Mouse (Mus musculus): Measurements from ENCODE around the gene Tex22.

Tex22 gene

DNA sequence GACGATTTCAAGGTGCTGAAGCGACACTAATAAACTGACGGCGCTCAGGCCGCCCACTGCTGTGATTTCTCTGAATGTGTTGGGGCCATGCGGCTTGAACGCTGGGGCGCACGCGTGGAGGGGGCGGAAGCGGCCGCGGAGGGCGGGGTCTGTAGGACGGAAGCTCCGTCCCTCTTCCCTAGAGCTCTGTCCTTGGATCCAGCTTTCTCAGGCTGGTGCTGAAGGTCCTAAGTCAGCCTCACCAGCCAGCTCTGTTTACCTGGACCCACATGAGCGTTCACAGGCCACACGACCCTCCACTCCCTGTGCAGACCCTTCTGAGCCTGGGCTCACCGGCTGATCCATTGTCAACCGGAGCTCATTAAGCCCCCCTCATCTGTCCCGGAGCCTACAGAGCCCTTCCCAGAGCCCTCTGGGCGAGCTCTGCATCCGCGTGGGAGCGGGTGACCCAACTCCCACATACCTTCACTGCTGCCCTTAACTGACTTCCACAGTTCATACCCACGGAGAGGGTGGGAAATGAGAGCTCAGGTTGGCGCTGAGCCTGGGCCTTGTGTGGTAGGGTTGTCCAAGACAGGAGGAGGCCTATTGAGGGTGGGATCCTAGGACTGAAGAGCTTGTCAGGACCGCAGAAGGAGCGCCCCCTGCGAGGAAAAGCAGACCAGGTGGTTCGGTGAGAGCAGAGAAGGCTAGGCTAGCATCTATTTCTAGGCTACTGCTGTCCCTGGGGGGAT, at the start of gene Tex22:
TSS of gene Tex22 (plus strand) at position 174 of the 734 bp plus-strand sequence.
- DNase-seq (ENCODE audit: low spot score) = peak; percentile 87

DNA sequence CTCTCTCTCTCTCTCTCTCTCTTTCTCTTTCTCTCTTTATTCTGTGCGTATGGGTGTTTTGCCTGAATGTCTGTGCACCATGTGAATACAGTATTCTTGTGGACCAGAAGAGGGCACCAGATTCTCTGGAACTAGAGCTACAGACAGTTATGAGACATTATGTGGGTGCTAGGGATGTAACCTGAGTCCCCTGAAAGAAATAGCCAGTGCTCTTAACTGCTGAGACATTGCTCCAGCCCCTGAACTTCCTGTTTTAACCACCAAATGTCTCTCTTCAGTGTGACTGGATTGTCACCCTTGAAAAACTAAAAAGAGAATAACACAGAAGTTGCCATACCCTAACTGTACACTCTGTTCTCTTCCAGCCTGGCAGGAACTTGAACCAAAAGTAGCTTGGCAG, 47.7 kb upstream of the Tex22 start:
- DNase-seq (ENCODE audit: low spot score) = no peak

DNA sequence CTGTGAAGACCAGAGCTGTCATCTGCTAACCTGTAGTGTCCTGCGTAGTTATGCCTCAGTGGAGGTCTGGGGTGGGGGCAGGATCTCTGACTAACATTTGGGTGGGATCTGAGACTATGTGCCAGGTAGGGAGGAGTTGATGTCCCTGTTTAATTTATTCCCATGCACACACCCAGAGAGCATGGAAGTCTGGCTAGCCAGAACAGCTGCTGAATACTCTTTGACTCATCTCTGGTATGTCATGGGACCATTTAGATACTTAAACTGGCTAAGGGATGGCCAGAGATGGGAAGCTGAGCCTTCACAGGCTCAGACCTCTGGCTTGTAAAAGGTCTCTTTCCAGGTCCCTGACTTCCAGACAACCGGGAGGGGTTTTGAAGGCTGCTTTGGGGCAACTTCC, 46.8 kb upstream of the Tex22 start:
- DNase-seq (ENCODE audit: low spot score) = no peak

DNA sequence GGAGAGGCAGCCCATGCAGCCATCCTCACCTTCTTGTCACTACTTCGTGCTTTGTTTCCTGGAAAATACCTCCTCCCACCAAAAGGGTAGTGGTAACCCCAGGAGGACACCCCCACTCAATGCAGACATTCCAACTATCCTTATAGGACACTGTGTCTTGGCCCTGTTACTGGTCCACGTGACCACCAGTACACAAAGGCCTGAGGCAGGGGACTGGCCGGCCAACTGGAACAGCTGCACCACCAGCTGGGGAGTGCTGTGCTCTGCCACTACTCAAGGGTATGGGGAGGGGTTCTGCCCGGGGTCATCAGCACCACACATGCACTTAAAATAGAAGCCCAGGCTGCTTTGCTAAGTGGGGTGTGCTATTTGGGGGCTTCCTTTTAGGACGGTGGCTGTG, 46.2 kb upstream of the Tex22 start:
- DNase-seq (ENCODE audit: low spot score) = no peak

DNA sequence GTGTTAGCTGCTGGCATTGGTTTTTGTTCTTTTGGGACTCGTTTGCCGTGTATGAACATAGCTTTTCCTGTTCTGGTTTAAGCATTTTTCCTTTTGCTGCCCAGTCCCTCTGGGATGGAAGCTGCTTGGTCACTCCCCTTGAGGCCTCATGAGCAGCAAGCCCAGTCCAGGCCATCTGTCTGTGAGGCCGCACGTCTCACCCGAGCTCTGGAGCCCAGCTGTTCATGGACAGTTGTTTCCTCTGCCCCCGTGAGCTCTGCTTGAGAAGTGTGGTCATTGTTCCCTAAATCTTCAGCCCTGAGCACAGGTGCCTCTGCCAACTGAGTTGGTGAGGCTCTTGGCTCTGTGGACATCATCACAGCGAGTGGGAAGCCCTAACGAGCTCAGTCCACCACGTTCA, 45.4 kb upstream of the Tex22 start:
- no peak for DNase-seq (ENCODE audit: low spot score)

DNA sequence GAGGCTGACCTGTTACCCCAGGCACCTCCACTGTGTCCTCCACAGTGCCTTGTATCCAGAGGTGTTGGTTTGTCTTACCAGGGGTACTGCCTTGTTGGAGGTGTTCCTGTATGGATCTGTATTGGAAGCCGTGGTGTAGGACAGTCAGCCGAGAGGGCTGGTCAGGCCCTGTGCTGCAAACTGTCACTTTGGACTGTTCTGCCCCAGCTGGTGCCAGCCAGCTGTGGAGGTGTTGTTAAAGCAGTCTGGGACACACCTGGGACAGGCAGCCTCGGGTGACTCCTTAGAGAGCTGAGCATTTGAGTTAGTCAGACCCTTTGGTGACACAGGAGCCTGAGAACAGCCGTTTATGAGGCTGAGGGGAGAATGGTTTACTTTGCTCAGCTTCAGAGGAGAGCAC, 44.3 kb upstream of the Tex22 start:
- DNase-seq (ENCODE audit: low spot score) = no peak

DNA sequence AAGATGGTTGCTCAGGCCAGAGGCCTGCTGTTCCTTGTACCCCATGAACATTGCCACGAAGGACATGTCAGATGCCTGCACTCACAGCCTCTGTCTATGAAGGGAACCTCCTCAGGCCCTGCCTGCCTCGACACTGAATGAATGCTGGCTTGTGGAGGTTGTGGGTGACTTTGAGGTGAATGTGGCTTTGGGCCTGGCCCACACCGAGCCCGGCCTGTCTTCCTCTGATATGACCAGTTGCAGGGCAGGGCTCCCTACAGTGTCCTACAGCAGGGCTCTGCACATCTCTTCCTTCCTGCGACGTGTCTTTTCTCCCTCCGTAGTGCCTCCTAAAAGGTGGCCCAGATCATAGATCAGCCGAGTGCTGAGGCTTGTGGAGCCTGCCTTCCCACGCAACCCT, 43.3 kb upstream of the Tex22 start:
- no peak for DNase-seq (ENCODE audit: low spot score)

DNA sequence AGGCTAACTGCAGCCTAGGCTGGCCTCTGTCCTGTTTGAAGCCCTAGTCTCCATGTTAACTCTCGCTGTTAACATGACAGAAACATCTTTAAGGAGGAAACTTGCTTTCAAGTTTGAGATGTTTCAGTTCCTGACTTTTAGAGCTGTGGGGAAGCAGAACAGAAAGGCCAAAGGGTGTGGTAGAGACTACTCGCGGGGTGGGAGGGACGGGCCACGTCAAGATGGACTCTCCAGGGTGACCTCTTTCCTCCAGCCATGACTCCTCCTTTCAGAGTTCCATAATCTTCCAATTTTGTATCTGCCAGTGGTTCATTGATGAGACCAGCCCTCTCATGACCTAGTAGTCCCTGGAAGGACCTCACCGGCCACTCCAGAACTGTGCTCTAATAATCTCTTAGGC, 42.9 kb upstream of the Tex22 start:
- no peak for DNase-seq (ENCODE audit: low spot score)

DNA sequence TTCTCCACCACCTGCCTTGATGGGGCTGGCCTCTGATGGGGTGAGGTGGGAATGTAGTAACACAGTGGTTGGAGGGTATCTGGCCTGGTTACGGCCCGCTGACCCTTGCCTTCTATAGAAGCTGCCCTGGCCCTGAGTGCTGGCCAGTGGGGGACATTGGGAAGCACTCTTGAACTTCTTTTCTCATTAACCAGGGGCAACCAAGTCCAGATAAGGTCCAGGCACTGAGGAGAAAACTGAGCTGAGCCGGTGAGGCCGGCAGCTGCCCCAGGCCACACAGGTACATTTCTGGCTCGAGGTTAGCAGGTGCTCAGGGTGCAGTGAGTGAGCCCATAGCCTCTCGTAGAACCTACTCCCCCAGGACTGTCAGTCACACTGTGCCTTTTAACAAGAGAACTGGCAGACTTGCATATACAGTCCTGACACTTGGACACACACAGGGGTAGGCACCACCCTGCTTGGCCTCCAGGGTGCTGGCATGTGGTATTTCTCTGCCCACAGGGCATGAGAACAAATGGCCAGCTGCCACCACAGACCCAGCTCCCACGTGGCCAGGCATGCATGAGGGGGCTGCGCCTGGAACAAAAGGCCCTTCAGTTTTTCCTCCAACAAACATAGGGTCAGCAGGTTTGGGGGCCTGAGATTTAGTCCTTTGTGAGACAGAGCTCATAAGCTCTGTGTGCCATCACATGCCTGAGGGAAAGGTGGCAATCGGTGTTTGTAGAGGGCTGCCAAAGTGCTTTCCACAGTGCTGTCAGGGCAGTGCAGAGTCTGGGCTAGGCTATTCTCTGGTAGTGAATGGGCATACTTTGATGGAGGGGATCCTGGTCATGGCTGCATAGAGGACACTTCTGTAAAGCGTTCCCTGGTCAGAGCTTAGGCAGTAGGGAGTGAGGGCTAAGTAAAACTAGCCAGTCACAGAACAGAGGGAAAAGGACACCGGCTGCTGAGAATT, 41.7 kb upstream of the Tex22 start:
- DNase-seq (ENCODE audit: low spot score) = peak; percentile 55

DNA sequence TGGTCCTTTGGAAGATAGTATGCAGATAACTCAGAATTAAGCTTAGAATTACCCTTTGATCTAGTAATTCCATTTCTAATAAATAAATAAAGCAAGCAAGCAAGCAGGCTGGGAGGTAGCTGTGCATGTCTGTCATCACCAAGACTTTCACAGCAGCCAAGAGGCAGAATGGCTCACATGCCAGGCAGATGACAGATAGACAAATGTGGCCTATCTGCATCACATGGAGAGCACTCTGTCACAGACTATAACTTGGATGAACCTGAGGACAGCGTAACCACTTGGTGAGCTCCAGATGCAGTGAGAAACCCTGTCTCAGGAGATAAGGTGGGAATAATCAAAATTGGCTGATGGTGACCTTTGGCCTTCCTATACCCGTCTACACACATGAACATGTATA, 39.2 kb upstream of the Tex22 start:
- DNase-seq (ENCODE audit: low spot score) = no peak

DNA sequence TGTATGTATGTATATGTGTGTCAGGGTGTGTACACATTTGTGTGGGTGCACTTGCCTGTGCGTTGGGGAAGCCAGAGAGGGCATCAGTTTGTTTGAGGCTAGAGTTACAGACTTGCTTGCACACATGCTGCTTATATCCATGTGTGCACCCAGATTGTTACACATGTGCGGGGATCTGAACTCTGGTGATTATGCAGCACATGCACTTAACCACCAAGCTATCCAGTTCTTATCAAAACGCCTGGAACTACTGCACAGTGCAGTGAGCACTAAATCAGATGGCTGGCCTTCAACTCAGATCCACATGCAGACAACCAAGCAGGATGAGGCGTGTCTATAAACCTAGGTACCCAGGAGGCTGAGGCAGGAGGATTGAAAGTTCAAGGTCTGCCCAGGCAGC, 37.3 kb upstream of the Tex22 start:
- DNase-seq (ENCODE audit: low spot score) = no peak

DNA sequence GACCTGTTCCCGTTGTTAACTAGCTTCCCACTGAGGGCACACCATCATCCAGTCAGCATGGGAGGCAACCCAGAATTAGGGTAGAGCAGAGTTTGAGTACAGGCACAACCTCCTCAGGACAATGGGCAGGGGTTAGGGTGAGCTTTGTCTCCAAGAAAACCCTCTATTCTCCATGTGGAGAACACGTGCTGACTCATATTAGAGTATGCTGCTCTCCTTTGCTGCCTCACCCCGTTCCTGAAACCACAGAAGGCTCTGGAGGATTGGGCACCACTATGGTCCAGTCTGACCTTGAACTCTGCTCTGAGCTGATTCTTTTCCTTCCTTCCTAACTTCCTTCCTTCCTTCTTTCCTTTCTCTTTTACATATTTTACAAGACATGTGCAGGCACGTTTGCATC, 35.9 kb upstream of the Tex22 start:
- DNase-seq (ENCODE audit: low spot score) = no peak

DNA sequence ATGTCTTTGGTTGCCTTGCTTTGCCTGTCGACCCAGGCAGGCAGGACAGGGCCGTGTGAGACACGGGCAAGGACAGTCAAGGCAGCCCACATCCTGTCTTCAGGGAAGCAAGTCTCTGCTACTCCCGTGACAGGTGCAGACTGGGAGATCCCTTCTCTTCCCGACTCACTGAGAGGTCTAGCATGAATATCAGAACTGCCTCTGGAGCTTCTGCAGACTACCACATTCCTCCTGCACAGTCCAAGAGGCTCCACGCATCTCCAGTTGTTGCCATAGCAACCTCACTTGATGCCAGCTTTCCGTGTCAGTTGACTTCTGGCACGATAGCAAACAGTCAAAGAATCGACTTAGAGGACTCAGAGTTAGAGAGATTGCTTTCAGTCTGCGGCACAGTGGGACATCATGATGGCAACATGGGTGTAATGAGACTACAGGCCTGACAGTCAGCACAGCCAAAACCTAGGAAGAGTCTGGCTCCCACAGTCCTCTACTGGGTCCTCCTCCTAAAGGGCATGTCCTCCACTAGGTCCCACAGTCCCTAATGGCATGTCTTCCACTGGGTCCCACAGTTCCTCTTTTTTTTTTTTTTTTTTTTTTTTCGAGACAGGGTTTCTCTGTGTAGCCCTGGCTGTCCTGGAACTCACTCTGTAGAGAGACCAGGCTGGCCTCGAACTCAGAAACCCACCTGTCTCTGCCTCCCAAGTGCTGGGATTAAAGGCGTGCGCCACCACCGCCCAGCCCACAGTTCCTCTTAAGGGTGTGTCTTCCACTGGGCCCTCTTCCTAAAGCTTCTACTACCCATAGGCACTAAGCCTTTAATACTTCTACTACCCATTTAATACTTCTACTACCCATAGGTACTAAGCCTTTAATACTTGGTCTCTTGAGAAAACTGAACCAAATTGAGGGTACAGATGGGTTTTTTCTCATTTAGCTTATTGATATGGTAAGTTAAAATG, 32.5 kb upstream of the Tex22 start:
- no peak for DNase-seq (ENCODE audit: low spot score)

DNA sequence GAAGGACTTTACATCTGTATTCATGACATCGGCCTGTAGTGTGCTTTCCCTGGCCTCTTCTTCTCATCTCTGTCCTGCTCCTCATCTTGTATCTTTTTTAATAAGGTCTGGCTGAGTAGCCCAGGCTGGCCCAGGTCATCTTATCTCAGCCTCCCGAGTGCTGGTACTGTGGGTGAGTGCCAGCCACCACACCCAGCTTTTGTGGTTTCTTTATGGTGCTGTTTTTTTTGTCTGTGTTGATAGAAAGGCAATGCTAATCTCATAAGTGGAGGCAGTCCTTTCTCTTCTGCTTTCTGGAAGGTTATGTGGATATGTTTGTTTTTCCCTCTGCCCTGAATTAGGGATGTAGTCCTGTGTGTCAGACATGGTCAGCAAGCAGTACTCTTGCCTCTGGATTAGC, 31.8 kb upstream of the Tex22 start:
- DNase-seq (ENCODE audit: low spot score) = no peak

DNA sequence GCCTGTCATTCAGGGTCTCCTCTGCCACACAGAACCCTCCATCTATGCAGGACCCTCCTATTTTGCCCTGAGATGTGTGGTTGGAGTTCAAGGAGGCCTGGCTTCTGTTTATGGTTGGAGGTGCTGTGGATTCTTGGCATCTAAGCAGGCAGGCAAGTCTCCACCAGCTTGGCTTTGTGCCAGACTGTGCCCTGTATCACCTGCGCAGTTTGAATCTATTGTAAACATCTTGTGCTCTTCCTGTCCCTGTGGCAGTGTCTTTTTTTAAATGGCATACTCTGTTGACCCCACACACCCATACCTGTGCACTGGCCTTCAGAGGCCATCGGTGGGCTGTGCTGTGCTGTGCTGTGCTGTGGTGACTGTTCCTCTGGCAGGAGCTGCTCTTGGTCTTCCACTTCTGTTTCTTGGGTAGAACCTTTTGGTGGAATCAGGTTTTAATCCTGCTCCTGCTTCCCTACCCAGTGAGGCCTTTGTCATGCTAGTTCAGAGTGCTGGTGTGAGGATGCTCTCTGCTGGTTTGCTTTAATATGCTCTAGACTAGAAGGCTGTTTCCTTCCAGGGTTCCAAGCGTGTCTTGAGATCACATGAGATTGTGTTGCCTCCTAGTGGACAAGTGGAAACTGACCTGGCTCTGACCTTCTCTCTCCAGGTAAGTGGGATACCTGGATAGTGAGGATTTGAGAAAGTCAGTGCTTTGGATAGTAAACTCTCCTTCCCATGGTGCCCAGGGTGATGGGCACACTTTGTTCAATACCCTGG, 29.2 kb upstream of the Tex22 start:
- DNase-seq (ENCODE audit: low spot score) = no peak

DNA sequence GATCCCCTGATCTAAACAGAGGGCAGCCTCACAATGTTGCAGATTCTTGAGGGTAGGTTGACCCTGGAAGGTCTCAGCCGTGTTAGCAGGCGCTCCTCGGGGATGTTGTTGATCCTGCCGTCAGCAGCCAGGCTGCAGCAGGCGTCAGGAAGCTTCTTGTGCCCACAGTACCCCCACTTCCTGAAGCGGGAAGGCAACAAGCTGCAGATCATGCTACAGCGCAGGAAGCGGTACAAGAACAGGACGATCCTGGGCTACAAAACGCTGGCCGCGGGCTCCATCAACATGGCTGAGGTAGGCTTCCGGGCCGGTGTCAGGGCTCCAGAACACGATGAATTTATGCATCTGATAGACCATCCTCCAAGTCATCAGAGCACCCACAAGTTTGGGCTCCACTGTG, 27.4 kb upstream of the Tex22 start:
- DNase-seq (ENCODE audit: low spot score) = no peak

DNA sequence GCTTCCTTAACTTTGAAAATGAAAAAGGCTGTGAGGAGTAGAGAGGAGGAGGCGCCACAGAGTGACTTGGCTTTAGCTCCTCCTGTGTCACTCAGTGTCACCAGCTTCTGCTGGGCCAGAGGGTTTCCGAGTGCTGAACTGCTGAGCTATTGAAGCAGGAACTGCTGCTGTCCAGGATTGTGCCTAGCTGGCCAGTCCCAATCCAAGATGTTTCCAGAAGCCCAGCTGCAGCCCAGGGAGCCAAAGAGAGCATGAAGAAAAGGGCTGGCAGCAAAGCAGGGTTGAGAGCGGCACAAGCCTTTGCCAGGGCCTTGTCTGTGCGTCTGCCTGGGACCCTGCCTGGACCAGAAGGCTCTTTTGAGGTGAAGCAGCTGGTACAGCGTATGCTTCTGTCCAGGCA, 26.2 kb upstream of the Tex22 start:
- DNase-seq (ENCODE audit: low spot score) = no peak

DNA sequence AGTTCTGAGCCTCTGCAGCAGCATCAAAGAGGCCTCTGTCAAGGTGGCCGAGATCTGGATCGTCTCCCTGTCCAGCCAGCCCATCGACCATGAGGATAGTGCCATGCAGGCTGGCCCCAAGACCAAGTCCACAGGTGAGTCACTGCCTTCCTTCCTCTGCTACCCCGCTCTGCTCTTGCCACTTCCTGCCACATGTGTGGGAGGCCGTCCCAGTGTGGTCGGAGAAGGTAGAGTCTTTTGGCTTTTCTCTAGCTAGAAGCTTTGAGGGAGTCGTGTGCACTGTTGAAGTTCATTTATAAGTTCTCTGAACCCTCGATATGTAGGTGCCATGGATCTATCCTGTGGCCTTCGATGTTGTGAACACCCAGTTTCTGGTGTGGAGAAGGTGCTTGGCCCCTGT, 24.5 kb upstream of the Tex22 start:
- no peak for DNase-seq (ENCODE audit: low spot score)

DNA sequence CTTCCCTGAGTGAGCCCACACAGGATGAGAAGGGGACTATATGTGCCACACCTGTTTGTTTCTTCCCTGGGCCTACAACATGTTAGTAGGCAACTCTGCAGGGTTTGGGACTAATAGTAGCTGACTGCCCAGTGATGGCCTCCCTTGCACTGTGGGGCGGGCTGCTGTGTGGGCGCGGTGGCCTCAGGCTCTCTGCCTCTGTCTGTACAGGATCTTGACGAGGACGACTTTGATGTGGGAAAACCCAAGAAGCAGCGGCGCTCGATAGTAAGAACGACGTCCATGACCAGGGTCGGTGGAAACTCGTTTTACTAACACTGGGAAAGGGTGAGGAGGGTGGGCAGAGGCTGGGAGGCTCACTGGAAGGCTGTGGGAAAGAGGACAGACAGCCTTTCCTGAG, 23.6 kb upstream of the Tex22 start:
- DNase-seq (ENCODE audit: low spot score) = no peak

DNA sequence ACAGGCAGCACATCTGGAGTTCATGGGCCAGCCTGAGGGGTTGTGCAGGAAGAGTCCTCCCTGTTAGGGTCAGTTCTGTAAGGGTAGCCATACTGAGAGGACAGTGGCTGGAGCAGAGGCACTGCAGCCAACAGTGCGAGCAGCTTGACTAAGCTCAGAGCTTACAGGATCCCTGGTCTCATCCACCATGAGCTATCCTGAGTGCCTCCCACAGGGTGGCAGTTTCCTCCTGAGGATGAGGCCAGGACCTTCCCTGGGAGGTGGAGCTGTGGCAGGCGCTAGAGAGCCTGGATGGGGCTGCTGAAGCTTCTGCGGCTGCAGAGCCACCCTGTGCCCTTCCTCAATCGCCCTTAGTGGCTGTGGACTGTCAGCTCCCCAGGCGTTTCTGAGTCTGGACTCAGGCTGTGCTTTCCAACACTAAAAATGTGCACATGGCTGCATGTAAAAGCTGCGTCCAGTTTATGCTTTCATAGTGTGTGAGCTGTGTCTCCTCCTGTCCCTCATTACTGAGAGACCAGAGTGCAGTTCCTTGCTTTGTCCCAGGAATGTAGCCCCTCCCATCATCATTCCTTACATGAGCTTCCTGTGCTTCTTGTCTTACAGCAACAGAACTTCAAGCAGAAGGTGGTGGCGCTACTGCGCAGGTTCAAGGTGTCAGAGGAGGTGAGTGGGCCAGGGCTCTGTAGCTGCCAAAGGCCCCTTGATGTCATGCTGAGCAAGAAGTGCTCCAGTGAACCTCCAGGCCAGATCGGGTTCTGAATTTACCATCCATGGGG, 22.5 kb upstream of the Tex22 start:
- no peak for DNase-seq (ENCODE audit: low spot score)

DNA sequence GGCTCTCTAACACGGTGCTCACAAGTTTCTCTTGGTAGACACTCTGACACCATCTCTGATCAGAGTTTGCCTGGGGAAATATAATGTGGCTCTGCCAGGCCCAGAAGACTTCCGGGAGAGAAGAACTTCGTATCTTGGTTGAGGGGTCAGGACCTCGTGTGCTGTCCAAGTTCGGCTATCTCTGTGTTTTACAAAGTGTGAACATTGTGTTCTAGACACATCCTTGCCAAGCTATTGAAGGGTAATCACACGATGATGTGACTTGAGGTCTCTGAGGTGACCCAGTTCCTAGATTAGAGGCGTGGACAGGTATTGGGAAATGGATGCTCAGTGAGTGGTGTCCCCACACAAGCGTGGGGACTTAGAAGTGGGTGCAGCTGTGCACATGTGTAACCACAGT, 18.2 kb upstream of the Tex22 start:
- DNase-seq (ENCODE audit: low spot score) = no peak
